Comparison of ENCODE assay signal across 12 mouse cellular contexts in the genomic region with DNA sequence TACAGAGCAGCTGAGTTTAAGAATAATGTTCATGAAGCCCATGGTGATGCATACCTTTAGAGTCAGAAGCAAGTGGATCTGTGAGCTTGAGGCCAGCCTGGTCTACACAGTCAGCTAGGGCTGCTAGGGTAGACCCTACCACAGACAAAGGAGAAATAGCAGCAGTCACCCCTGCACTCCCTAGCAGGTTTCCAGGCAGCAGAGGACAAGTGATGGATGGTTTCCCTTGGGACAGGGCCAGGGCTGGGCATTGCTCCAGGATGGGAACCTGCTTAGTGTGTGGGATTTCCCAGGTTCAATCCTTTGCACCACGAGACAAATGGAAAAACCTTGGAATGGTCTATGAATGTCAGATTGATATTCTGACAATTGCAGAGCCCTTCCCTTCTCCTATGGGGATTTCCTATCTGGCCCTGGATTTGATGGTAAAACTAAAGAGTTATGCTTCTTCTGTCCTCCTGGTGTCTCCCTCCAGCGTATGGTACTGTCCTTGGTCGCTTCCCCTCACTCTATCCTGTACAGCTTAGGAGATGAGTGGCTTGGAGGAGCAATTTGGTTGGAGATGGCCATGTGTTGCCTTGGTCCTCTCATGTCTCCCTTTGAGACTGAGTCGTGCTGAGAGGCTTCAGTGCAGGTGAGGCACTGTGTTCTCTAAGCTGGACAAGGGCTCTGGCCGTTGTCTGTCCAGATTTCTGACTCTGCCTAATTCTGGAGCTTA. TPM values are rescaled to one million over a fixed set of nuclear protein-coding genes. Genes with fewer than 3 reads are reported as not detected.
A peak's percentile ranks its signal among the peaks of the same experiment; 100 is the strongest.
DNase-seq lines count a peak whose midpoint lies in the region; ATAC-seq and TF ChIP-seq lines count a peak whose summit lies in the region.
"Had no signal": no experiment of that assay in that cellular context is flagged by ENCODE, and none has a peak within 500 bp of the region (broad histone marks: within the 10 kb centered on the region; RNA-seq: fewer than 3 reads in every experiment).

No protein-coding gene starts in this region.

- 78% methylated on average over 5 of the region's 5 CpGs for WGBS in embryonic facial prominence, embryonic 10.5 days

- TF ChIP-seq CTCF in MEL (IDR thresholded peaks at IDR 0.05 in 2 of 3, conservative IDR thresholded peaks at IDR 0.05 in 1 of 3; ENCODE audit: control insufficient read depth in 1 of 3, insufficient read depth in 1 of 3, low read depth in 2 of 3, low read length in 3 of 3, poor library complexity in 1 of 3, severe bottlenecking in 1 of 3), result no peak
- peak; percentile 20; the same call in 1 of the 2 replicates for TF ChIP-seq CTCF in cortical plate, adult 2 months (IDR thresholded peaks at IDR 0.05; ENCODE audit: extremely low read depth, insufficient read depth, low read length)

- H3K79me2 ChIP-seq in MEL (ENCODE audit: control insufficient read depth, insufficient read depth, low read length, poor library complexity), result no peaks in the 10 kb centered on the region

- no peaks in the 10 kb centered on the region for H3K4me1 ChIP-seq in MEL (ENCODE audit: control insufficient read depth in 1 of 2, insufficient read depth in 2 of 2, low read length in 2 of 2)
- H3K4me1 ChIP-seq in cortical plate, adult 2 months (ENCODE audit: control insufficient read depth, insufficient read depth, low read length), result 0 out of 2 replicates have a peak, but pooled peaks cover 1% of the 10 kb centered on the region
- H3K4me1 ChIP-seq in embryonic facial prominence, embryonic 10.5 days, result no peaks in the 10 kb centered on the region
- H3K4me1 ChIP-seq: limb, embryonic 13.5 days had no signal

- H3K36me3 ChIP-seq in MEL (ENCODE audit: control insufficient read depth in 1 of 2, insufficient read depth in 2 of 2, low read length in 2 of 2), result peaks cover 0 to 2% of the 10 kb centered on the region in 2 experiments; a peak in 1 of 4 replicates
- H3K36me3 ChIP-seq in embryonic facial prominence, embryonic 10.5 days (replicated peaks), result peaks cover 62% of the 10 kb centered on the region

- no peak for DNase-seq in frontal cortex, postnatal 10 days (ENCODE audit: low spot score in 2 of 2)
- DNase-seq in MEL (ENCODE audit: low read depth, low spot score), result no peak
- DNase-seq in lung, adult 18-20 months, result peak; percentile 14 to 31
- DNase-seq in urinary bladder, postnatal 25 days (ENCODE audit: low spot score), result no peak
- no peak for DNase-seq in embryonic facial prominence, embryonic 10.5 days (ENCODE audit: low spot score)
- no peak for DNase-seq in frontal cortex, adult 2 months (ENCODE audit: extremely low spot score in 1 of 2, low spot score in 1 of 2)

- no peak overlapping the region for H3K27ac ChIP-seq in MEL (ENCODE audit: control insufficient read depth, low read depth, low read length)
- no peak overlapping the region for H3K27ac ChIP-seq in cortical plate, adult 2 months (ENCODE audit: insufficient read depth, low read length)
- H3K27ac ChIP-seq in embryonic facial prominence, embryonic 10.5 days (replicated peaks), result no peak overlapping the region
- H3K27ac ChIP-seq: forebrain, embryonic 13.5 days; limb, embryonic 13.5 days had no signal

- TF ChIP-seq EP300 in MEL (IDR thresholded peaks at IDR 0.05; ENCODE audit: low read depth in 1 of 2, low read length in 2 of 2), result no peak

- ATAC-seq in frontal cortex, adult (ENCODE audit: low TSS enrichment), result peak; percentile 48; the same call in 1 of the 2 replicates
- ATAC-seq: CD4-positive, CD25-positive, alpha-beta regulatory T cell, adult 4 months; forebrain, embryonic 13.5 days had no signal

- H3K27me3 ChIP-seq in MEL (ENCODE audit: control insufficient read depth in 1 of 2, insufficient read depth in 2 of 2, low read length in 2 of 2), result no peaks in the 10 kb centered on the region
- no peaks in the 10 kb centered on the region for H3K27me3 ChIP-seq in embryonic facial prominence, embryonic 10.5 days (replicated peaks; ENCODE audit: low read depth, poor library complexity, severe bottlenecking)
- H3K27me3 ChIP-seq: forebrain, embryonic 13.5 days; limb, embryonic 13.5 days had no signal

- no peak for TF ChIP-seq POLR2A in MEL (IDR thresholded peaks at IDR 0.05; ENCODE audit: control insufficient read depth in 1 of 2, insufficient read depth in 1 of 2, low read depth in 1 of 2, low read length in 2 of 2, poor library complexity in 1 of 2)
- TF ChIP-seq POLR2A in cortical plate, adult 2 months (IDR thresholded peaks at IDR 0.05; ENCODE audit: extremely low read depth, insufficient read depth, low read length), result no peak

- no peak for TF ChIP-seq RAD21 in MEL (IDR thresholded peaks at IDR 0.05; ENCODE audit: low read depth, low read length)

- H3K9me3 ChIP-seq in MEL (replicated peaks; ENCODE audit: insufficient read depth, low read length), result no peaks in the 10 kb centered on the region
- no peaks in the 10 kb centered on the region for H3K9me3 ChIP-seq in embryonic facial prominence, embryonic 10.5 days
- H3K9me3 ChIP-seq: forebrain, embryonic 13.5 days; limb, embryonic 13.5 days had no signal

- no peak overlapping the region for H3K4me3 ChIP-seq in MEL (ENCODE audit: control insufficient read depth in 1 of 2, insufficient read depth in 1 of 2, low read depth in 2 of 2, low read length in 2 of 2)
- no peak overlapping the region for H3K4me3 ChIP-seq in cortical plate, adult 2 months (ENCODE audit: insufficient read depth, low read length)
- H3K4me3 ChIP-seq in embryonic facial prominence, embryonic 10.5 days, result no peak overlapping the region
- H3K4me3 ChIP-seq: forebrain, embryonic 13.5 days; limb, embryonic 13.5 days had no signal

- no peak overlapping the region for H3K9ac ChIP-seq in MEL (ENCODE audit: control insufficient read depth, low read depth, low read length, poor library complexity, severe bottlenecking)
- H3K9ac ChIP-seq: limb, embryonic 13.5 days had no signal

TF ChIP-seq in MEL, 35 proteins besides CTCF, POLR2A, EP300 and RAD21:
- no peak for TF ChIP-seq ZC3H11A (IDR thresholded peaks at IDR 0.05; ENCODE audit: low read depth, low read length)
- 0 out of 2 replicates have a peak, but pooled peaks have one; percentile 6 for TF ChIP-seq SMC3 (IDR thresholded peaks at IDR 0.05; ENCODE audit: low read depth, low read length)
- TF ChIP-seq ZKSCAN1 (IDR thresholded peaks at IDR 0.05; ENCODE audit: low read depth, low read length), result no peak
- no peak for TF ChIP-seq ZNF384 (IDR thresholded peaks at IDR 0.05; ENCODE audit: low read depth, low read length)
- no peak for TF ChIP-seq GATA1 (IDR thresholded peaks at IDR 0.05; ENCODE audit: low read depth, low read length)
- no peak for TF ChIP-seq TAL1 (IDR thresholded peaks at IDR 0.05; ENCODE audit: low read length)
- no peak for TF ChIP-seq POLR2AphosphoS5 (IDR thresholded peaks at IDR 0.05; ENCODE audit: borderline replicate concordance, low read depth, low read length)
- no peak for TF ChIP-seq TBP (IDR thresholded peaks at IDR 0.05; ENCODE audit: low read depth, low read length)
- TF ChIP-seq MAFK (IDR thresholded peaks at IDR 0.05; ENCODE audit: borderline replicate concordance, low read depth, low read length), result no peak

RNA-seq across cellular contexts. Expression of a gene that starts 13.9 kb away (rescaled TPM):
- 0.12 and 0.13 TPM in 2 replicates for total RNA-seq in MEL (2012; rRNA removed)
- under 1 TPM in 1 of 2 experiments, not detected in 1; 0.22 TPM for polyA plus RNA-seq in MEL (2012; ENCODE audit: insufficient read depth in 1 of 2, insufficient read length in 2 of 2, low read depth in 1 of 2, low replicate concordance in 2 of 2, missing spikeins in 1 of 2)
- 0.19 and 0.21 TPM in 2 replicates for polyA plus RNA-seq in cortical plate, adult 2 months (2012; rRNA removed)
- 0.22 TPM in 1 of 2 replicates, not detected in the other for polyA plus RNA-seq in embryonic facial prominence, embryonic 10.5 days (2016; fragmentation: Nextera tagmentation; extraction: Ambion mirVana)
- 0.18 TPM in 1 of 2 replicates, not detected in the other for polyA plus RNA-seq in frontal cortex, adult 2 months (2012; rRNA removed)
- polyA plus RNA-seq: CD4-positive, CD25-positive, alpha-beta regulatory T cell, adult 4 months; forebrain, embryonic 13.5 days; limb, embryonic 13.5 days; neural tube, embryonic 14.5 days had no signal

RNA-seq across cellular contexts. Expression of a gene that starts 17.9 kb away (rescaled TPM):
- 134 and 147 TPM in 2 replicates for total RNA-seq in MEL (2012; rRNA removed)
- polyA plus RNA-seq in MEL (2012; ENCODE audit: insufficient read depth in 1 of 2, insufficient read length in 2 of 2, low read depth in 1 of 2, low replicate concordance in 2 of 2, missing spikeins in 1 of 2), result 100 to 1,000 TPM in 1 of 2 experiments, not detected in 1; 161 TPM
- 425 and 442 TPM in 2 replicates for polyA plus RNA-seq in cortical plate, adult 2 months (2012; rRNA removed)
- polyA plus RNA-seq in embryonic facial prominence, embryonic 10.5 days (2016; fragmentation: Nextera tagmentation; extraction: Ambion mirVana), result 200 and 208 TPM in 2 replicates
- polyA plus RNA-seq in frontal cortex, adult 2 months (2012; rRNA removed), result 371 and 428 TPM in 2 replicates

RNA-seq across cellular contexts. Expression of a gene that starts 37.1 kb away (rescaled TPM):
- 11.4 and 12.5 TPM in 2 replicates for total RNA-seq in MEL (2012; rRNA removed)
- polyA plus RNA-seq in MEL (2012; ENCODE audit: insufficient read depth in 1 of 2, insufficient read length in 2 of 2, low read depth in 1 of 2, low replicate concordance in 2 of 2, missing spikeins in 1 of 2), result 10 to 100 TPM in 1 of 2 experiments, not detected in 1; 12.0 TPM
- polyA plus RNA-seq in cortical plate, adult 2 months (2012; rRNA removed), result 55.1 and 67.8 TPM in 2 replicates
- polyA plus RNA-seq in embryonic facial prominence, embryonic 10.5 days (2016; fragmentation: Nextera tagmentation; extraction: Ambion mirVana), result 41.9 and 44.8 TPM in 2 replicates
- 49.0 and 51.4 TPM in 2 replicates for polyA plus RNA-seq in frontal cortex, adult 2 months (2012; rRNA removed)

RNA-seq across cellular contexts. Expression of a gene that starts 51.6 kb away (rescaled TPM):
- 5.2 TPM in 2 replicates for total RNA-seq in MEL (2012; rRNA removed)
- polyA plus RNA-seq in MEL (2012; ENCODE audit: insufficient read depth in 1 of 2, insufficient read length in 2 of 2, low read depth in 1 of 2, low replicate concordance in 2 of 2, missing spikeins in 1 of 2), result 1 to 10 TPM in 1 of 2 experiments, not detected in 1; 6.8 TPM
- polyA plus RNA-seq in cortical plate, adult 2 months (2012; rRNA removed), result 23.7 and 24.7 TPM in 2 replicates
- 3.8 and 4.5 TPM in 2 replicates for polyA plus RNA-seq in embryonic facial prominence, embryonic 10.5 days (2016; fragmentation: Nextera tagmentation; extraction: Ambion mirVana)
- 31.3 and 34.9 TPM in 2 replicates for polyA plus RNA-seq in frontal cortex, adult 2 months (2012; rRNA removed)

RNA-seq across cellular contexts. Expression of a gene that starts 55.1 kb away (rescaled TPM):
- total RNA-seq in MEL (2012; rRNA removed), result 14.0 and 14.1 TPM in 2 replicates
- 10 to 100 TPM; 18.5 to 35.0 TPM for polyA plus RNA-seq in MEL (2012; ENCODE audit: insufficient read depth in 1 of 2, insufficient read length in 2 of 2, low read depth in 1 of 2, low replicate concordance in 2 of 2, missing spikeins in 1 of 2)
- 4.2 and 4.3 TPM in 2 replicates for polyA plus RNA-seq in cortical plate, adult 2 months (2012; rRNA removed)
- 19.7 and 21.4 TPM in 2 replicates for polyA plus RNA-seq in embryonic facial prominence, embryonic 10.5 days (2016; fragmentation: Nextera tagmentation; extraction: Ambion mirVana)
- polyA plus RNA-seq in frontal cortex, adult 2 months (2012; rRNA removed), result 3.0 and 4.3 TPM in 2 replicates

Comparison
In these comparisons a context has a peak if more than half of its experiments do, and no peak if none do; other contexts are left out.
1. DNase-seq: peak in lung, adult 18-20 months (2 of 2); none in frontal cortex, postnatal 10 days (0 of 2), MEL (single experiment), urinary bladder, postnatal 25 days (single experiment), embryonic facial prominence, embryonic 10.5 days (single experiment) and frontal cortex, adult 2 months (0 of 2).